Mouse (Mus musculus): ENCODE measurements at regions not wholly inside any gene's neighbourhood (a gene's known extent, or its start where the extent isn't known, plus 50 kb on each side); places are given as distances from the start of the nearest gene placed in this dataset.
A peak's percentile ranks its signal among the peaks of the same experiment; 100 is the strongest.

- TF ChIP-seq CTCF (IDR thresholded peaks at IDR 0.05; ENCODE audit: borderline replicate concordance, extremely low read depth, insufficient read depth, insufficient read length) (peak; percentile 53; the same call in 1 of the 2 replicates), POLR2A (IDR thresholded peaks at IDR 0.05; ENCODE audit: borderline replicate concordance, extremely low read depth, insufficient read depth, insufficient read length, poor library complexity, severe bottlenecking) (no peak)
Observed at GRCm38 (mm10) chr16:65370939-65371338, 149.4 kb upstream of the Pou1f1 start.
